Mouse (Mus musculus) fibroblast of lung, adult 2 months (primary cell): ENCODE data around the gene Pawr.
"Not testable (repeated sequence)": the region's sequence is repeated elsewhere in the genome, so short reads cannot be mapped to it uniquely, and the experiment has no call there.

ENCODE experiments used
- DNase-seq: peaks from one replicate; pipeline ENCODE4 v3.0.0-alpha.2; 2011; ENCODE audit warnings: low read depth

The Pawr gene

GRCm38 (mm10) chr10:108392151-108392550 lies 60.2 kb downstream of the Pawr start:
- DNase-seq = no peak

- DNase-seq = no peak
These were observed 62.4 kb downstream of the Pawr start for GRCm38 (mm10) chr10:108394306-108394705.

- no peak for DNase-seq
These were observed 63.3 kb downstream of the Pawr start for GRCm38 (mm10) chr10:108395229-108395628.

GRCm38 (mm10) chr10:108395647-108396046 lies 63.7 kb downstream of the Pawr start:
- no peak for DNase-seq

GRCm38 (mm10) chr10:108402751-108403150 lies 70.8 kb downstream of the Pawr start:
- no peak for DNase-seq

GRCm38 (mm10) chr10:108403366-108403865 lies 71.5 kb downstream of the Pawr start:
- no peak for DNase-seq

- DNase-seq = no peak
These were observed 72.2 kb downstream of the Pawr start for GRCm38 (mm10) chr10:108404087-108404486.

GRCm38 (mm10) chr10:108405076-108405475 lies 73.2 kb downstream of the Pawr start:
- no peak for DNase-seq

- DNase-seq = no peak
These were observed 74.0 kb downstream of the Pawr start for GRCm38 (mm10) chr10:108405931-108406330.

- no peak for DNase-seq
These were observed 75.2 kb downstream of the Pawr start for GRCm38 (mm10) chr10:108406798-108407754.

GRCm38 (mm10) chr10:108408025-108408424 lies 76.1 kb downstream of the Pawr start:
- no peak for DNase-seq

GRCm38 (mm10) chr10:108408437-108408836 lies 76.5 kb downstream of the Pawr start:
- DNase-seq = no peak

- DNase-seq = no peak
These were observed 77.1 kb downstream of the Pawr start for GRCm38 (mm10) chr10:108408986-108409385.

GRCm38 (mm10) chr10:108409529-108409928 lies 77.6 kb downstream of the Pawr start:
- no peak for DNase-seq

GRCm38 (mm10) chr10:108414936-108415635 lies 83.2 kb downstream of the Pawr start:
- DNase-seq = no peak

- DNase-seq = no peak
These were observed 85.5 kb downstream of the Pawr start for GRCm38 (mm10) chr10:108417448-108417847.

GRCm38 (mm10) chr10:108430553-108430952 lies 98.6 kb downstream of the Pawr start:
- DNase-seq = no peak

- no peak for DNase-seq
These were observed 100.3 kb downstream of the Pawr start for GRCm38 (mm10) chr10:108432194-108432593.

- DNase-seq = no peak
These were observed 102.1 kb downstream of the Pawr start for GRCm38 (mm10) chr10:108433976-108434375.

- no peak for DNase-seq
These were observed 103.7 kb downstream of the Pawr start for GRCm38 (mm10) chr10:108435616-108436015.

- DNase-seq = no peak
These were observed 104.4 kb downstream of the Pawr start for GRCm38 (mm10) chr10:108436365-108436764.

GRCm38 (mm10) chr10:108440251-108440650 lies 108.3 kb downstream of the Pawr start:
- DNase-seq = not testable (repeated sequence)
